Mouse (Mus musculus) mouse trophoblast stem cell (cell line): ENCODE results near the gene Aldh16a1.
"Not testable (repeated sequence)": the region's sequence is repeated elsewhere in the genome, so short reads cannot be mapped to it uniquely, and the experiment has no call there.

ENCODE experiments used
- in situ Hi-C, 2 experiments: fragments of 300-500 bp; cut with MseI, MboI; formaldehyde crosslinking; loops; 2 replicates in 1 of 2; 3 replicates in 1 of 2; pipeline ENCODE4 v1.15.1; 2025

Gene Aldh16a1

GRCm38 (mm10) chr7:45118336-45118735 is 36.0 kb downstream of the Aldh16a1 start:
- in situ Hi-C loops, result no loop called here

GRCm38 (mm10) chr7:45117566-45117965 is 36.8 kb downstream of the Aldh16a1 start:
- in situ Hi-C loops, result no loop called here

- in situ Hi-C loops, result no loop called here
Measured at GRCm38 (mm10) chr7:45113476-45113875, 40.9 kb downstream of the Aldh16a1 start.

- in situ Hi-C loops, result no loop called here
Measured at GRCm38 (mm10) chr7:45112529-45112928, 41.9 kb downstream of the Aldh16a1 start.

GRCm38 (mm10) chr7:45111940-45112339 is 42.4 kb downstream of the Aldh16a1 start:
- in situ Hi-C loops, result no loop called here

GRCm38 (mm10) chr7:45110089-45110488 is 44.3 kb downstream of the Aldh16a1 start:
- in situ Hi-C loops, result not testable (repeated sequence)

- in situ Hi-C loops, result no loop called here
Measured at GRCm38 (mm10) chr7:45107052-45107645, 47.2 kb downstream of the Aldh16a1 start.

- in situ Hi-C loops, result no loop called here
Measured at GRCm38 (mm10) chr7:45106441-45106840, 47.9 kb downstream of the Aldh16a1 start.

GRCm38 (mm10) chr7:45105491-45105890 is 48.9 kb downstream of the Aldh16a1 start:
- in situ Hi-C loops, result no loop called here

- in situ Hi-C loops, result no loop called here
Measured at GRCm38 (mm10) chr7:45104941-45105340, 49.4 kb downstream of the Aldh16a1 start.

GRCm38 (mm10) chr7:45103652-45104180 is 50.7 kb downstream of the Aldh16a1 start, which contains the start of gene Fcgrt:
Gene Fcgrt, minus strand, starts transcription at chr7:45103851.
- in situ Hi-C loops, result no loop called here

- in situ Hi-C loops, result no loop called here
Measured at GRCm38 (mm10) chr7:45102940-45103585, 51.3 kb downstream of the Aldh16a1 start.

- in situ Hi-C loops, result no loop called here
Measured at GRCm38 (mm10) chr7:45102441-45102840, 51.9 kb downstream of the Aldh16a1 start.

GRCm38 (mm10) chr7:45100046-45100445 is 54.3 kb downstream of the Aldh16a1 start:
- in situ Hi-C loops, result no loop called here

- in situ Hi-C loops, result no loop called here
Measured at GRCm38 (mm10) chr7:45098541-45099240, 55.7 kb downstream of the Aldh16a1 start.

GRCm38 (mm10) chr7:45097479-45097878 is 56.9 kb downstream of the Aldh16a1 start:
- in situ Hi-C loops, result no loop called here

- in situ Hi-C loops, result not testable (repeated sequence)
Measured at GRCm38 (mm10) chr7:45095965-45096364, 58.4 kb downstream of the Aldh16a1 start.

GRCm38 (mm10) chr7:45095367-45095766 is 59.0 kb downstream of the Aldh16a1 start:
- in situ Hi-C loops, result no loop called here

- in situ Hi-C loops, result no loop called here
Measured at GRCm38 (mm10) chr7:45094121-45094520, 60.3 kb downstream of the Aldh16a1 start.

GRCm38 (mm10) chr7:45093516-45093905 is 60.9 kb downstream of the Aldh16a1 start:
- in situ Hi-C loops, result no loop called here

- in situ Hi-C loops, result no loop called here
Measured at GRCm38 (mm10) chr7:45092828-45093515, 61.4 kb downstream of the Aldh16a1 start.

- in situ Hi-C loops, result no loop called here
Measured at GRCm38 (mm10) chr7:45092048-45092447, 62.3 kb downstream of the Aldh16a1 start, which contains the start of gene Rcn3. Gene Rcn3, minus strand, starts transcription at chr7:45092221.
